Mouse (Mus musculus): ENCODE measurements around the gene Otog. TPM values are rescaled to one million over a fixed set of nuclear protein-coding genes. Genes with fewer than 3 reads are reported as not detected.
A peak's percentile ranks its signal among the peaks of the same experiment; 100 is the strongest.

Gene Otog
- polyA plus RNA-seq, 1 experiment = 0.08 TPM

GRCm38 (mm10) chr7:46216481-46216880 is 24.3 kb upstream of the Otog start:
- no peaks in the 10 kb centered on the region for H3K4me1 ChIP-seq (ENCODE audit: control insufficient read depth, insufficient read depth, low read length)

GRCm38 (mm10) chr7:46218415-46218814 is 22.4 kb upstream of the Otog start:
- no peaks in the 10 kb centered on the region for H3K27me3 ChIP-seq (ENCODE audit: control insufficient read depth, insufficient read depth, low read length)
- TF ChIP-seq POLR2A (IDR thresholded peaks at IDR 0.05; ENCODE audit: borderline replicate concordance, insufficient read depth, low read length) = no peak
- H3K4me3 ChIP-seq (replicated peaks; ENCODE audit: insufficient read depth, low read depth, low read length) = no peak overlapping the region
- H3K27ac ChIP-seq (ENCODE audit: insufficient read depth, low read length) = no peak overlapping the region
- 38% methylated on average over 11 of the region's 11 CpGs for WGBS
- no peaks in the 10 kb centered on the region for H3K4me1 ChIP-seq (ENCODE audit: control insufficient read depth, insufficient read depth, low read length)
- no peak for DNase-seq

More at GRCm38 (mm10) chr7:46216481-46216880, 24.3 kb upstream of the Otog start:
- DNase-seq = no peak
- WGBS = 34% methylated on average over 2 of the region's 2 CpGs
- no peak for TF ChIP-seq POLR2A (IDR thresholded peaks at IDR 0.05; ENCODE audit: borderline replicate concordance, insufficient read depth, low read length)
- TF ChIP-seq CTCF (IDR thresholded peaks at IDR 0.05; ENCODE audit: borderline replicate concordance, insufficient read depth, low read depth, low read length) = no peak
- Histone ChIP-seq H3K4me3 (replicated peaks; ENCODE audit: insufficient read depth, low read depth, low read length) (no peak overlapping the region), H3K27ac (ENCODE audit: insufficient read depth, low read length) (no peak overlapping the region), H3K27me3 (ENCODE audit: control insufficient read depth, insufficient read depth, low read length) (no peaks in the 10 kb centered on the region)

GRCm38 (mm10) chr7:46220591-46221129 is 20.1 kb upstream of the Otog start:
- no peak for DNase-seq
- no peak for TF ChIP-seq POLR2A (IDR thresholded peaks at IDR 0.05; ENCODE audit: borderline replicate concordance, insufficient read depth, low read length)
- Histone ChIP-seq H3K27ac (ENCODE audit: insufficient read depth, low read length) (no peak overlapping the region), H3K4me1 (ENCODE audit: control insufficient read depth, insufficient read depth, low read length) (no peaks in the 10 kb centered on the region), H3K27me3 (ENCODE audit: control insufficient read depth, insufficient read depth, low read length) (no peaks in the 10 kb centered on the region), H3K4me3 (replicated peaks; ENCODE audit: insufficient read depth, low read depth, low read length) (no peak overlapping the region)
- WGBS = 87% methylated on average over 8 of the region's 8 CpGs

- peak; percentile 74 for TF ChIP-seq CTCF (IDR thresholded peaks at IDR 0.05; ENCODE audit: borderline replicate concordance, insufficient read depth, low read depth, low read length)
- TF ChIP-seq POLR2A (IDR thresholded peaks at IDR 0.05; ENCODE audit: borderline replicate concordance, insufficient read depth, low read length) = no peak
- no peak overlapping the region for H3K27ac ChIP-seq (ENCODE audit: insufficient read depth, low read length)
- no peaks in the 10 kb centered on the region for H3K27me3 ChIP-seq (ENCODE audit: control insufficient read depth, insufficient read depth, low read length)
- peak; percentile 52 to 61 for DNase-seq
- H3K4me1 ChIP-seq (ENCODE audit: control insufficient read depth, insufficient read depth, low read length) = peaks cover 3% of the 10 kb centered on the region; the same call in 1 of the 2 replicates
- H3K4me3 ChIP-seq (replicated peaks; ENCODE audit: insufficient read depth, low read depth, low read length) = no peak overlapping the region
- 40% methylated on average over 7 of the region's 7 CpGs for WGBS
Measured at GRCm38 (mm10) chr7:46226253-46226652, 14.5 kb upstream of the Otog start.

- WGBS = 19% methylated on average over 4 of the region's 4 CpGs
- H3K27ac ChIP-seq (ENCODE audit: insufficient read depth, low read length) = no peak overlapping the region
Measured at GRCm38 (mm10) chr7:46226936-46227335, 13.9 kb upstream of the Otog start.

GRCm38 (mm10) chr7:46235948-46236347 is 4.8 kb upstream of the Otog start:
- WGBS = 72% methylated on average over 18 of the region's 18 CpGs
- TF ChIP-seq CTCF (IDR thresholded peaks at IDR 0.05; ENCODE audit: borderline replicate concordance, insufficient read depth, low read depth, low read length) = no peak
- no peak for TF ChIP-seq POLR2A (IDR thresholded peaks at IDR 0.05; ENCODE audit: borderline replicate concordance, insufficient read depth, low read length)
- H3K4me1 ChIP-seq (ENCODE audit: control insufficient read depth, insufficient read depth, low read length) = peaks cover 10% of the 10 kb centered on the region; the same call in 1 of the 2 replicates
- no peak for DNase-seq
- no peak overlapping the region for H3K27ac ChIP-seq (ENCODE audit: insufficient read depth, low read length)
- no peaks in the 10 kb centered on the region for H3K27me3 ChIP-seq (ENCODE audit: control insufficient read depth, insufficient read depth, low read length)
- no peak overlapping the region for H3K4me3 ChIP-seq (replicated peaks; ENCODE audit: insufficient read depth, low read depth, low read length)

More at GRCm38 (mm10) chr7:46226936-46227335, 13.9 kb upstream of the Otog start:
- Histone ChIP-seq H3K4me3 (replicated peaks; ENCODE audit: insufficient read depth, low read depth, low read length) (no peak overlapping the region), H3K4me1 (ENCODE audit: control insufficient read depth, insufficient read depth, low read length) (peaks cover 3% of the 10 kb centered on the region; the same call in 1 of the 2 replicates), H3K27me3 (ENCODE audit: control insufficient read depth, insufficient read depth, low read length) (no peaks in the 10 kb centered on the region)
- DNase-seq = peak; percentile 59 to 76
- TF ChIP-seq POLR2A (IDR thresholded peaks at IDR 0.05; ENCODE audit: borderline replicate concordance, insufficient read depth, low read length) (no peak), CTCF (IDR thresholded peaks at IDR 0.05; ENCODE audit: borderline replicate concordance, insufficient read depth, low read depth, low read length) (no peak)

GRCm38 (mm10) chr7:46236363-46236762 is 4.4 kb upstream of the Otog start:
- peaks cover 11% of the 10 kb centered on the region; the same call in 1 of the 2 replicates for H3K4me1 ChIP-seq (ENCODE audit: control insufficient read depth, insufficient read depth, low read length)
- H3K4me3 ChIP-seq (replicated peaks; ENCODE audit: insufficient read depth, low read depth, low read length) = no peak overlapping the region
- no peaks in the 10 kb centered on the region for H3K27me3 ChIP-seq (ENCODE audit: control insufficient read depth, insufficient read depth, low read length)
- no peak for DNase-seq
- 82% methylated on average over 15 of the region's 15 CpGs for WGBS
- TF ChIP-seq CTCF (IDR thresholded peaks at IDR 0.05; ENCODE audit: borderline replicate concordance, insufficient read depth, low read depth, low read length) (no peak), POLR2A (IDR thresholded peaks at IDR 0.05; ENCODE audit: borderline replicate concordance, insufficient read depth, low read length) (no peak)
- no peak overlapping the region for H3K27ac ChIP-seq (ENCODE audit: insufficient read depth, low read length)

- no peak overlapping the region for H3K27ac ChIP-seq (ENCODE audit: insufficient read depth, low read length)
- peaks cover 11% of the 10 kb centered on the region; the same call in 1 of the 2 replicates for H3K4me1 ChIP-seq (ENCODE audit: control insufficient read depth, insufficient read depth, low read length)
- H3K4me3 ChIP-seq (replicated peaks; ENCODE audit: insufficient read depth, low read depth, low read length) = no peak overlapping the region
- 91% methylated on average over 7 of the region's 7 CpGs for WGBS
- TF ChIP-seq POLR2A (IDR thresholded peaks at IDR 0.05; ENCODE audit: borderline replicate concordance, insufficient read depth, low read length) (no peak), CTCF (IDR thresholded peaks at IDR 0.05; ENCODE audit: borderline replicate concordance, insufficient read depth, low read depth, low read length) (no peak)
- no peaks in the 10 kb centered on the region for H3K27me3 ChIP-seq (ENCODE audit: control insufficient read depth, insufficient read depth, low read length)
- DNase-seq = no peak
Measured at GRCm38 (mm10) chr7:46237192-46237591, 3.6 kb upstream of the Otog start.

All from cerebellum, adult 2 months (tissue).